Mouse (Mus musculus): ENCODE results near the gene Tubal3.

DNA sequence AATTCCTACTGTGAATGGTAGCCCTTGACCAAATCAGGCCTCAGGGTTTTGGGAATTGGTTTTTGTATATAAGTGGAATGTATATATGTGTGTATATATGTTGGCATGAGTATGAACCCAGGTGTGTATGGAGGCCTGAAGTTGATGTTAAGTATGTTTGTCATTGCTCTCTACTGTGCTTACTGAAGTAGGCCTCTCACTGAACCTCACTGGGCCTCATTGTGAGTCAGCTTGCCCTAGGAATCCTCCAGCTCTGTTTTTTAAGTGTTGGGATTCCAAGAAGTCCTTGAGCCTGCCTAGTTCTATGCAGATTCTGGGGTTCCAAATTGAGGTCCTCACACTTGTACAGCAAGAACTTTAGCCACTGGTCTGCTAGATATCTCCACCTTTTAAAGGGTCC is 48.2 kb upstream of the Tubal3 start:
- TF ChIP-seq CTCF (conservative IDR thresholded peaks at IDR 0.05; ENCODE audit: low read length) (no peak), NANOG (IDR thresholded peaks at IDR 0.05; ENCODE audit: borderline replicate concordance, low read length) (no peak)
